Mouse (Mus musculus) MEL (cell line): ENCODE data around the gene 4930539E08Rik. TPM values are rescaled to one million over a fixed set of nuclear protein-coding genes. Genes with fewer than 3 reads are reported as not detected.

Experiments used
- DNase-seq: peaks from one replicate; pipeline ENCODE4 v3.0.0; 2011; ENCODE audit warnings: low read depth, low spot score
- H3K27ac ChIP-seq: 2 replicates; pipeline ENCODE4 v1.5.1; 2012; ENCODE audit warnings: low read depth, mild to moderate bottlenecking, control low read depth, low read length, moderate library complexity; ENCODE audit not compliant: control insufficient read depth
- H3K27me3 ChIP-seq, 2 experiments: fragments of 150-350 bp in 1 of 2; sonication (generic) in 1 of 2; 2 replicates each; pipeline ENCODE4 v1.6.1; 2012; ENCODE audit warnings: low read length in 2 of 2, mild to moderate bottlenecking in 2 of 2, improper control_type of control experiment in 1 of 2, moderate library complexity in 1 of 2; ENCODE audit not compliant: insufficient read depth in 2 of 2, control insufficient read depth in 1 of 2
- H3K36me3 ChIP-seq, 2 experiments: 2 replicates each; pipeline ENCODE4 v1.6.1; 2012 to 2014; ENCODE audit warnings: low read length in 2 of 2, improper control_type of control experiment in 1 of 2, inconsistent platforms in 1 of 2, mild to moderate bottlenecking in 1 of 2; ENCODE audit not compliant: insufficient read depth in 2 of 2, control insufficient read depth in 1 of 2
- H3K4me1 ChIP-seq, 2 experiments: fragments of 150-350 bp in 1 of 2; sonication (generic) in 1 of 2; 2 replicates each; pipeline ENCODE4 v1.6.1; 2012; ENCODE audit warnings: low read length in 2 of 2, improper control_type of control experiment in 1 of 2, mild to moderate bottlenecking in 1 of 2; ENCODE audit not compliant: insufficient read depth in 2 of 2, control insufficient read depth in 1 of 2
- H3K4me3 ChIP-seq, 2 experiments: fragments of 150-350 bp in 1 of 2; sonication (generic) in 1 of 2; 2 replicates each; pipeline ENCODE4 v1.5.1; 2012; ENCODE audit warnings: low read depth in 2 of 2, low read length in 2 of 2, mild to moderate bottlenecking in 2 of 2, moderate library complexity in 2 of 2, control low read depth in 1 of 2, improper control_type of control experiment in 1 of 2; ENCODE audit not compliant: control insufficient read depth in 1 of 2, insufficient read depth in 1 of 2
- H3K79me2 ChIP-seq: 2 replicates; pipeline ENCODE4 v1.6.1; 2012; ENCODE audit warnings: mild to moderate bottlenecking, low read length, moderate library complexity; ENCODE audit not compliant: control insufficient read depth, poor library complexity, insufficient read depth
- H3K9ac ChIP-seq: 2 replicates; pipeline ENCODE4 v1.6.1; 2012; ENCODE audit warnings: low read depth, mild to moderate bottlenecking, control low read depth, low read length, moderate library complexity; ENCODE audit not compliant: control insufficient read depth, poor library complexity, severe bottlenecking
- H3K9me3 ChIP-seq: fragments of 150-350 bp; sonication (generic); replicated peaks from 2 replicates; pipeline ENCODE4 v1.6.1; 2012; ENCODE audit warnings: mild to moderate bottlenecking, low read length, improper control_type of control experiment, moderate library complexity; ENCODE audit not compliant: insufficient read depth
- CHD2 ChIP-seq: IDR thresholded peaks from 2 replicates; pipeline ENCODE4 v1.6.1; 2011; ENCODE audit warnings: low read length, improper control_type of control experiment
- CTCF ChIP-seq, 3 experiments: IDR thresholded peaks in 2 of 3; conservative IDR thresholded peaks in 1 of 3; 2 replicates each; pipeline ENCODE4 v1.5.1; 2011 to 2012; ENCODE audit warnings: low read length in 3 of 3, low read depth in 2 of 3, mild to moderate bottlenecking in 2 of 3, improper control_type of control experiment in 1 of 3, inconsistent platforms in 1 of 3, mixed read lengths in 1 of 3, moderate library complexity in 1 of 3; ENCODE audit not compliant: control insufficient read depth in 1 of 3, insufficient read depth in 1 of 3, poor library complexity in 1 of 3, severe bottlenecking in 1 of 3
- E2F4 ChIP-seq: IDR thresholded peaks from 2 replicates; pipeline ENCODE4 v1.6.1; 2011; ENCODE audit warnings: low read depth, low read length, improper control_type of control experiment, borderline replicate concordance
- ELF1 ChIP-seq: IDR thresholded peaks from 2 replicates; pipeline ENCODE4 v1.6.1; 2014; ENCODE audit warnings: low read depth, mild to moderate bottlenecking, inconsistent platforms, low read length, improper control_type of control experiment, moderate library complexity
- EP300 ChIP-seq, 2 experiments: IDR thresholded peaks; 2 replicates each; pipeline ENCODE4 v1.6.1; 2011; ENCODE audit warnings: improper control_type of control experiment in 2 of 2, low read length in 2 of 2, low read depth in 1 of 2, mild to moderate bottlenecking in 1 of 2
- ETS1 ChIP-seq: IDR thresholded peaks from 2 replicates; pipeline ENCODE4 v1.6.1; 2012; ENCODE audit warnings: low read depth, mild to moderate bottlenecking, inconsistent platforms, low read length, improper control_type of control experiment, moderate library complexity
- GABPA ChIP-seq: IDR thresholded peaks from 2 replicates; pipeline ENCODE4 v1.6.1; 2012; ENCODE audit warnings: low read depth, mild to moderate bottlenecking, inconsistent platforms, low read length, improper control_type of control experiment, moderate library complexity
- HCFC1 ChIP-seq: IDR thresholded peaks from 2 replicates; pipeline ENCODE4 v1.6.1; 2012; ENCODE audit warnings: low read depth, mild to moderate bottlenecking, inconsistent platforms, low read length, improper control_type of control experiment, moderate library complexity
- JUND ChIP-seq: IDR thresholded peaks from 2 replicates; pipeline ENCODE4 v1.6.1; 2011; ENCODE audit warnings: low read depth, mild to moderate bottlenecking, improper control_type of control experiment, low read length
- KAT2A ChIP-seq: conservative IDR thresholded peaks from 2 replicates; pipeline ENCODE4 v1.6.1; 2012; ENCODE audit warnings: low read depth, low read length, improper control_type of control experiment, inconsistent platforms
- MAX ChIP-seq: IDR thresholded peaks from 2 replicates; pipeline ENCODE4 v1.6.1; 2011; ENCODE audit warnings: low read length, improper control_type of control experiment
- MEF2A ChIP-seq: IDR thresholded peaks from 2 replicates; pipeline ENCODE4 v1.6.1; 2014; ENCODE audit warnings: low read depth, mild to moderate bottlenecking, inconsistent platforms, low read length, improper control_type of control experiment; ENCODE audit not compliant: poor library complexity, insufficient replicate concordance, severe bottlenecking; ENCODE audit errors: extremely low read depth
- MXI1 ChIP-seq: IDR thresholded peaks from 2 replicates; pipeline ENCODE4 v1.6.1; 2011; ENCODE audit warnings: mild to moderate bottlenecking, low read depth, low read length, improper control_type of control experiment
- MYB ChIP-seq: IDR thresholded peaks from 2 replicates; pipeline ENCODE4 v1.6.1; 2011; ENCODE audit warnings: mild to moderate bottlenecking, low read depth, low read length, improper control_type of control experiment
- MYC ChIP-seq: IDR thresholded peaks from 2 replicates; pipeline ENCODE4 v1.6.1; 2011; ENCODE audit warnings: low read depth, mild to moderate bottlenecking, low read length, improper control_type of control experiment, moderate library complexity
- NRF1 ChIP-seq: IDR thresholded peaks from 2 replicates; pipeline ENCODE4 v1.6.1; 2014; ENCODE audit warnings: low read depth, mild to moderate bottlenecking, inconsistent platforms, low read length, improper control_type of control experiment, moderate library complexity; ENCODE audit not compliant: poor library complexity, insufficient read depth, severe bottlenecking
- POLR2A ChIP-seq, 2 experiments: IDR thresholded peaks; 2 replicates each; pipeline ENCODE4 v1.6.1; 2011 to 2012; ENCODE audit warnings: low read length in 2 of 2, mild to moderate bottlenecking in 2 of 2, control low read depth in 1 of 2, improper control_type of control experiment in 1 of 2, low read depth in 1 of 2, moderate library complexity in 1 of 2; ENCODE audit not compliant: control insufficient read depth in 1 of 2, insufficient read depth in 1 of 2, poor library complexity in 1 of 2
- POLR2AphosphoS5 ChIP-seq: IDR thresholded peaks from 2 replicates; pipeline ENCODE4 v1.6.1; 2012; ENCODE audit warnings: low read depth, borderline replicate concordance, mild to moderate bottlenecking, inconsistent platforms, low read length, moderate library complexity, mixed read lengths
- RAD21 ChIP-seq: IDR thresholded peaks from 2 replicates; pipeline ENCODE4 v1.6.1; 2011; ENCODE audit warnings: mild to moderate bottlenecking, low read depth, low read length, improper control_type of control experiment
- SIN3A ChIP-seq: IDR thresholded peaks from 2 replicates; pipeline ENCODE4 v1.6.1; 2012; ENCODE audit warnings: low read length, improper control_type of control experiment, inconsistent platforms
- SMC3 ChIP-seq: IDR thresholded peaks from 2 replicates; pipeline ENCODE4 v1.6.1; 2011; ENCODE audit warnings: low read depth, low read length, improper control_type of control experiment
- TCF12 ChIP-seq: IDR thresholded peaks from 2 replicates; pipeline ENCODE4 v1.6.1; 2014; ENCODE audit warnings: low read depth, mild to moderate bottlenecking, inconsistent platforms, low read length, improper control_type of control experiment, moderate library complexity
- UBTF ChIP-seq: IDR thresholded peaks from 2 replicates; pipeline ENCODE4 v1.6.1; 2012; ENCODE audit warnings: low read depth, mild to moderate bottlenecking, inconsistent platforms, low read length, improper control_type of control experiment, moderate library complexity, borderline replicate concordance; ENCODE audit not compliant: insufficient read depth
- ZC3H11A ChIP-seq: IDR thresholded peaks from 2 replicates; pipeline ENCODE4 v1.6.1; 2012; ENCODE audit warnings: low read depth, mild to moderate bottlenecking, inconsistent platforms, low read length, improper control_type of control experiment
- ZKSCAN1 ChIP-seq: IDR thresholded peaks from 2 replicates; pipeline ENCODE4 v1.6.1; 2012; ENCODE audit warnings: low read depth, mild to moderate bottlenecking, inconsistent platforms, low read length, improper control_type of control experiment, moderate library complexity
- ZNF384 ChIP-seq: IDR thresholded peaks from 2 replicates; pipeline ENCODE4 v1.6.1; 2012; ENCODE audit warnings: low read depth, mild to moderate bottlenecking, inconsistent platforms, low read length, improper control_type of control experiment
- polyA plus RNA-seq, 2 experiments: library from polyadenylated mRNA; stranded (reverse) in 1 of 2; unstranded in 1 of 2; fragments of >175 nt in 1 of 2; fragments of >200 nt in 1 of 2; gene quantifications; 2 replicates each; pipeline versions ENCODE4 v1.2.1 to v1.2.4; 2012; ENCODE audit warnings: low replicate concordance in 2 of 2, low read depth in 1 of 2; ENCODE audit not compliant: insufficient read length in 2 of 2, insufficient read depth in 1 of 2, missing spikeins in 1 of 2
- total RNA-seq: library from RNA; depleted of rRNA; stranded (reverse); fragments of 300-350 nt; gene quantifications from 2 replicates; pipeline ENCODE4 v1.2.3, GENCODE M21; 2012

The 4930539E08Rik gene
- total and polyA plus RNA-seq, 3 experiments = 0.01 to 0.04 TPM; not detected in 1

DNA sequence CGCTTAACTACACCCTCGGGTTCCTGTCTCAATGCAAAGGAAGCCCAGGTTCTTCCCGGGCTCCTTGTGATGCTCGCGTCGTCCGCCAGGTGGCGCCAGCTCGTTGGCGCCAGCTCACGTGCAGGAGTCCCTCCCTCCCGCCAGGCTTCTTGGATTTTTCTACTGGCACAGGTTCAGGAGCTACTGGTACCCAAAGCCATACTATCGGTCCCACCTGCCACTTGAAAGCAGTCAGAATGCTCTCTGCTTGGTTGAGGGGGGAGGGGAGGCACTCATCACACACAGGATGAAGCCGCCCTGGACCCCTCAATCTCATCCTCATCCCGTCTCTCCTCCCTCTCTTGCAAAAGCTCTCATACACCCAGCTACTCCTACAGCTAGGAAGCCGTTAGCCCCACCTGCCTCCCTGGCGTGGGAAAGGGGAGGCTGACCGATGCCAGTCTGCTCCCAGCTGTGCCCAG is 35.2 kb downstream of the 4930539E08Rik start (continued):
- TF ChIP-seq E2F4 = peak; percentile 55; the same call in 1 of the 2 replicates
- no peak for TF ChIP-seq ZNF384
- TF ChIP-seq MYB = no peak
- peak; percentile 95 to 98 (median 97) for TF ChIP-seq CTCF (IDR thresholded peaks at IDR 0.05 in 2 of 3, conservative IDR thresholded peaks at IDR 0.05 in 1 of 3; ENCODE audit: control insufficient read depth in 1 of 3, insufficient read depth in 1 of 3, low read depth in 2 of 3, low read length in 3 of 3, poor library complexity in 1 of 3, severe bottlenecking in 1 of 3)
- no peak for TF ChIP-seq CHD2
- peak; percentile 58; the same call in 1 of the 2 replicates for TF ChIP-seq MAX
- no peak for TF ChIP-seq POLR2A (IDR thresholded peaks at IDR 0.05; ENCODE audit: control insufficient read depth in 1 of 2, insufficient read depth in 1 of 2, low read depth in 1 of 2, low read length in 2 of 2, poor library complexity in 1 of 2)
- TF ChIP-seq TCF12 = no peak
- no peak for TF ChIP-seq POLR2AphosphoS5
- TF ChIP-seq MYC = peak; percentile 76
- peak; percentile 52 for TF ChIP-seq RAD21
- no peak for TF ChIP-seq ZKSCAN1
- no peak for TF ChIP-seq NRF1
- peak; percentile 30; the same call in 1 of the 2 replicates for TF ChIP-seq ZC3H11A
- TF ChIP-seq ELF1 = peak; percentile 36; the same call in 1 of the 2 replicates

- H3K27me3 ChIP-seq = no peaks in the 10 kb centered on the region; a peak in 2 of 4 replicates
- H3K27ac ChIP-seq = no peak overlapping the region
- H3K4me1 ChIP-seq = 0 out of 4 replicates have a peak, but pooled peaks cover 0 to 3% of the 10 kb centered on the region in 2 experiments
- TF ChIP-seq CTCF (IDR thresholded peaks at IDR 0.05 in 2 of 3, conservative IDR thresholded peaks at IDR 0.05 in 1 of 3; ENCODE audit: control insufficient read depth in 1 of 3, insufficient read depth in 1 of 3, low read depth in 2 of 3, low read length in 3 of 3, poor library complexity in 1 of 3, severe bottlenecking in 1 of 3) (peak; percentile 63 to 75 (median 70)), SIN3A (no peak), MEF2A (no peak), ZC3H11A (no peak), MYC (no peak), JUND (no peak), EP300 (IDR thresholded peaks at IDR 0.05; ENCODE audit: low read depth in 1 of 2, low read length in 2 of 2) (no peak), KAT2A (no peak), SMC3 (peak; percentile 48), ETS1 (no peak), UBTF (no peak), MXI1 (no peak), ZNF384 (no peak), HCFC1 (no peak), GABPA (no peak), RAD21 (peak; percentile 26)
- TF ChIP-seq, all 39 proteins: peak for 3
- Histone ChIP-seq H3K4me3 (no peak overlapping the region), H3K9ac (no peak overlapping the region), H3K36me3 (no peaks in the 10 kb centered on the region), H3K79me2 (no peaks in the 10 kb centered on the region), H3K9me3 (no peaks in the 10 kb centered on the region)
- peak; percentile 38 for DNase-seq
Observed at GRCm38 (mm10) chr17:28876821-28877220, 38.3 kb downstream of the 4930539E08Rik start.
